Mouse (Mus musculus): ENCODE data around the gene Lgsn. TPM values are rescaled to one million over a fixed set of nuclear protein-coding genes. Genes with fewer than 3 reads are reported as not detected.

Lgsn gene
- 0.02 TPM in 2 replicates for polyA plus RNA-seq (2012; rRNA removed)

DNA sequence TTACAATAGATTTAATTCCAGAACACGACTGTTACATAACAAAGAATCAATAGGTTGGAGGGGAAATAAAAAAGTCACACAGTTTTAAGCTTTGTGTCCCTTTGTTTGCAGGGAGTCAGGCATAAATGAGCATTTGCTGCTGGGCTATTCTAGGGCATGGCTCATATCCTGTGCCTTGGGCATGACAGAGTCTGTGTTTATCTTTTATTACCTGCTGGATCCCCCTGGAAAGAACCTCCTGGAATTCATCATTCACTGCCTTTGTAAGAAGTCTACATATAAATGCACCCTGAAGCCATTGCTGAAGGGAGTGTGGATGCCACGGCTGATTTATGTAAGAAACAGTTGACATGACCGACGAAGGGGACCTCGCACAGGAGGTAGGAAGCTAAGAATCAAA, at the start of gene Lgsn:
TSS of gene Lgsn (plus strand) at position 301 of the 400 bp plus-strand sequence.

DNA sequence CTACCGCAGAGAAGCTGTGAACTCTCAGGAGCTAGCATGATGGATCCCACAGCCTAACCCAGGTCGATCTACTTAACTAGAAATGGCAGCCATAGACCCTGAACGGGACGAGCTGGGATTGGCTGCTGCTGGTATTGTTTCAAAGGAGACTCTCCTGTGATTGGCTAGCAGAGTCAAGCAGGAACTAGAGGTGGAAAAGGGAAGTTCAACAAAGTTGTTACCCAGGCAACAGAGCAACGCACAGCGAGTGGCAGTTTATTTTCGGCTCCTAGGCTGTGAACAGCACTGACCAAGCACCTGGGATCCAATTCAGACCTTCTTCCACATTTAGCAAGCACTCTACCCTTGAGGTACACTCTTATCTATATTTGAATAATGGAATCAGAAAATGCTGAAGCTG, 46.4 kb downstream of the Lgsn start, which contains the start of the genes 4931428L18Rik and Pih1d3:
TSS of gene 4931428L18Rik (minus strand) at position 121 of the 400 bp plus-strand sequence.
TSS of gene Pih1d3 (plus strand) at position 275 of the 400 bp plus-strand sequence.

Other genes with a start within 250 kb of the Lgsn start
- gene AC153137.1, start 198.4 kb upstream of the Lgsn start, polyA plus RNA-seq (2012; rRNA removed) = not detected in 2 replicates
- 0.09 and 0.10 TPM in 2 replicates for gene 4931428L18Rik, start 46.3 kb downstream of the Lgsn start, polyA plus RNA-seq (2012; rRNA removed)
- gene Pih1d3, start 46.4 kb downstream of the Lgsn start, polyA plus RNA-seq (2012; rRNA removed) = not detected in 2 replicates

Data from liver, embryonic 18 days (tissue).